Mouse (Mus musculus): ENCODE measurements around the gene Ptprq. TPM values are rescaled to one million over a fixed set of nuclear protein-coding genes. Genes with fewer than 3 reads are reported as not detected.

The Ptprq gene
- polyA plus RNA-seq, 1 experiment = 0.10 TPM

DNA sequence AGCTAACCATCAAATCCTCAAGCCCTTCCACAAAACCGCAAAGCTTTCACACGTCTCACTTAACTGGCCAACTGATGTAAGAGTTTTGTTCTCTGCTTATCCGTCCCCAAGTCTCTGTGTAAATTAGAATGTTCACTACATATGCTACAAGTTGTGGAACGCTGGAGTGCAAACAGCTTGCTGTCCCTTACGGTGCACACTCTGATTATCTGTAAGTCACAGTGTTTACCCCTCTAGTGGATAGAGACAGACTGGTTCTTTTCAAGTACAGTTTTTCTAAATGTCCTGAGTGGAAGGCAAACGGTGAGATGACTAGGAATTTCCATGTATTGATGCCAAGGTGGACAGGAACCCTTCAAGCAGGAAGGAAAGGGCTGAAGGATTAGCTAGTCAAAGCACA lies 32.1 kb upstream of the Ptprq start:
- H3K4me3 ChIP-seq = no peak overlapping the region
- H3K79me2 ChIP-seq (ENCODE audit: control insufficient read depth, insufficient read depth) = no peaks in the 10 kb centered on the region
- H3ac ChIP-seq (ENCODE audit: control insufficient read depth, insufficient read length) = no peak overlapping the region
- TF ChIP-seq USF1 (IDR thresholded peaks at IDR 0.05; ENCODE audit: low read depth) (no peak), POLR2A (IDR thresholded peaks at IDR 0.05; ENCODE audit: insufficient read length, low read depth) (no peak), REST (IDR thresholded peaks at IDR 0.05; ENCODE audit: insufficient read depth, insufficient read length) (no peak), E2F4 (IDR thresholded peaks at IDR 0.05; ENCODE audit: insufficient read depth) (no peak), MYOD1 (IDR thresholded peaks at IDR 0.05; ENCODE audit: control insufficient read depth in 1 of 3, insufficient read length in 2 of 3, low read depth in 2 of 3) (no peak), SRF (IDR thresholded peaks at IDR 0.05; ENCODE audit: control insufficient read depth, insufficient read length, low read depth) (no peak)
- H3K4me2 ChIP-seq (ENCODE audit: low read depth) = no peak overlapping the region
- H3K27me3 ChIP-seq (ENCODE audit: control insufficient read depth, insufficient read depth, insufficient read length) = no peaks in the 10 kb centered on the region
- no peaks in the 10 kb centered on the region for H3K36me3 ChIP-seq (ENCODE audit: control insufficient read depth, insufficient read depth)

DNA sequence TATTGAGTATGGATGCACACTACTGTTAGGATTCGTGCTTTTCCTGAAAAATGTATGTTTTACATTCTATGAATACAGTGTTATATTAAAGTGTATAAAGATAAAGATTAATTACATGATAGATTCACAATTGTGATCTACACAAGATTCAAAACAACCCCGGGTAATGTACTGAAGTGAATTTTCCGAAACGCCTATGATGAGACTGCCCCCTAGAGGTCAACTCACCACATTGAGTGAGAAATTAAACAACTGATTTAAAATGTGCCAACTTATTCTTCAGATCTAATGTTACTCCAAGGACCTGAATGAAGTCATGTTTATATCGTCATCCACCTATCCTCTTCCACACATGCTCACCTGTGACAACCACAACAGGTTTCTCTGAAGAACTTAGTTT lies 27.7 kb upstream of the Ptprq start:
- Histone ChIP-seq H3K79me2 (ENCODE audit: control insufficient read depth, insufficient read depth) (no peaks in the 10 kb centered on the region), H3K27me3 (ENCODE audit: control insufficient read depth, insufficient read depth, insufficient read length) (no peaks in the 10 kb centered on the region), H3K36me3 (ENCODE audit: control insufficient read depth, insufficient read depth) (no peaks in the 10 kb centered on the region), H3ac (ENCODE audit: control insufficient read depth, insufficient read length) (no peak overlapping the region), H3K4me2 (ENCODE audit: low read depth) (no peak overlapping the region), H3K4me3 (no peak overlapping the region)
- TF ChIP-seq E2F4 (IDR thresholded peaks at IDR 0.05; ENCODE audit: insufficient read depth) = no peak
- no peak for TF ChIP-seq MAX (IDR thresholded peaks at IDR 0.05; ENCODE audit: low read depth)
- no peak for TF ChIP-seq MYOD1 (IDR thresholded peaks at IDR 0.05; ENCODE audit: control insufficient read depth in 1 of 3, insufficient read length in 2 of 3, low read depth in 2 of 3)
- TF ChIP-seq MYOG (IDR thresholded peaks at IDR 0.05; ENCODE audit: control insufficient read depth in 1 of 3, insufficient read depth in 1 of 3, insufficient read length in 2 of 3, low read depth in 2 of 3) = no peak

DNA sequence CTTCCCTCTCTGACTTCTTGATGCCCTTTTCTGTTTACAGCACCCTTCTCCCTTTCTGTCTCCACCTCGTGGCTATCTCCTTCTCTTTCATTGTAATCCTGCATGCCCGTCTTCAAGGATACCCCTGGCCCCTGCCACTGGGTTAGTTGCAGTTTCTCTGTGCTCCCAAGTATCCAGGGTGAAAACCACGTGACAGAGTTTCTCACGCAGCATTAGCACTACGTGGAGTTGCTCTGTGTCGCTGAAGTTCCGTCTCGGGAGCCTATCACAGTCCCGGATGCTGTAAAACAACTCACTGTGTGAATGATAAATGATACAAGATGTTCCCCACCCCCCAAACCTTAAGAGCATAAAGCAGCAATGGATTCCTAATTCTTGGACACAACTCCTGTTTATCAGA lies 26.9 kb upstream of the Ptprq start:
- TF ChIP-seq USF1 (IDR thresholded peaks at IDR 0.05; ENCODE audit: low read depth) (peak; percentile 16), REST (IDR thresholded peaks at IDR 0.05; ENCODE audit: insufficient read depth, insufficient read length) (no peak)
- Histone ChIP-seq H3K36me3 (ENCODE audit: control insufficient read depth, insufficient read depth) (no peaks in the 10 kb centered on the region), H3K27me3 (ENCODE audit: control insufficient read depth, insufficient read depth, insufficient read length) (no peaks in the 10 kb centered on the region), H3ac (ENCODE audit: control insufficient read depth, insufficient read length) (no peak overlapping the region), H3K79me2 (ENCODE audit: control insufficient read depth, insufficient read depth) (no peaks in the 10 kb centered on the region), H3K4me3 (no peak overlapping the region), H3K4me2 (ENCODE audit: low read depth) (peak overlapping the region; percentile 37)

DNA sequence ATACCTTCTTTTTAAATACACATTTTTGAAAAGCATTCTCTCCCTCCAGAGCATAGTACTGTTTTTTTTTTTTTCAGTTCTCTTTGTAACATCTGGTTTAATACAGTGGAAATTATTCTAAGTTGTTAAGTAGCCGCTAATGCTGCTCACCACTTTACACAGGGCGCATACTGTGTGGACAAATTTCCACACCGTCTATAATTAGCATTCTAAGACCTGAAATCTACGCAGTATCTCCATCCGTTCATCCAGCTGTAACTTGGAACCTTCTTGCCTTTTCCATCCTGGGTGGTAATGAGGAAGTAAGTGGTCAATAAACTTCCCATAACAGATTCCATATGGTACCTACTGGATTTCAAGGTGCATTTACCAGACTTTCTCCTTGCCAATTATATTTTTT lies 20.0 kb upstream of the Ptprq start:
- Histone ChIP-seq H3K27me3 (ENCODE audit: control insufficient read depth, insufficient read depth, insufficient read length) (no peaks in the 10 kb centered on the region), H3K36me3 (ENCODE audit: control insufficient read depth, insufficient read depth) (no peaks in the 10 kb centered on the region), H3K79me2 (ENCODE audit: control insufficient read depth, insufficient read depth) (no peaks in the 10 kb centered on the region), H3K4me3 (no peak overlapping the region), H3K4me2 (ENCODE audit: low read depth) (no peak overlapping the region), H3ac (ENCODE audit: control insufficient read depth, insufficient read length) (no peak overlapping the region)
- TF ChIP-seq TCF12 (IDR thresholded peaks at IDR 0.05; ENCODE audit: insufficient read depth, poor library complexity, severe bottlenecking) = no peak
- no peak for TF ChIP-seq TCF3 (IDR thresholded peaks at IDR 0.05; ENCODE audit: insufficient read length, low read depth)
- TF ChIP-seq MAX (IDR thresholded peaks at IDR 0.05; ENCODE audit: low read depth) = no peak

DNA sequence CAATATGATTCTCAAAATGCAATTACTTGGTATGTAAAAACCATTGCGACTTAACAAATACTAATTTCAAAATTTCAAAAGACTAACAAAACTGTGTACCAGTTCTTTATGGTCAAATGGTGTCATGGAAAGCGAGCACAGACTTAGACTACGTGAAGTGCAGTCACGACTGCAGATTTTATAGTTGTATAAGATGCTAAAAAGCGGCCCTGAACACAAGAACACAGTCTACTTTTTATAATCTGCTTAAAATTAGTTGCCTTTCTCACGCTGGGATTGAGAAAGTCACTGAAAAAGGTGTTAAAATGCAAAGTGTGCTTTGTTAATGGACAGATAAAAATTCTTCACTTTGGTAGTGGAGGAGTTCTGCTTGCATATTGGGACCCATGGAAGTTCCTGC lies 17.9 kb upstream of the Ptprq start:
- no peaks in the 10 kb centered on the region for H3K36me3 ChIP-seq (ENCODE audit: control insufficient read depth, insufficient read depth)
- H3K27me3 ChIP-seq (ENCODE audit: control insufficient read depth, insufficient read depth, insufficient read length) = no peaks in the 10 kb centered on the region
- no peak for TF ChIP-seq E2F4 (IDR thresholded peaks at IDR 0.05; ENCODE audit: insufficient read depth)
- no peak for TF ChIP-seq CEBPB (IDR thresholded peaks at IDR 0.05; ENCODE audit: insufficient read depth, poor library complexity, severe bottlenecking)
- no peak for TF ChIP-seq MAX (IDR thresholded peaks at IDR 0.05; ENCODE audit: low read depth)
- TF ChIP-seq TCF12 (IDR thresholded peaks at IDR 0.05; ENCODE audit: insufficient read depth, poor library complexity, severe bottlenecking) = no peak
- no peak for TF ChIP-seq USF1 (IDR thresholded peaks at IDR 0.05; ENCODE audit: low read depth)
- no peak for TF ChIP-seq TCF3 (IDR thresholded peaks at IDR 0.05; ENCODE audit: insufficient read length, low read depth)
- no peak for TF ChIP-seq REST (IDR thresholded peaks at IDR 0.05; ENCODE audit: insufficient read depth, insufficient read length)
- TF ChIP-seq SRF (IDR thresholded peaks at IDR 0.05; ENCODE audit: control insufficient read depth, insufficient read length, low read depth) = no peak
- TF ChIP-seq POLR2AphosphoS2 (IDR thresholded peaks at IDR 0.05; ENCODE audit: insufficient read length, low read depth) = no peak
- H3K4me2 ChIP-seq (ENCODE audit: low read depth) = no peak overlapping the region
- H3ac ChIP-seq (ENCODE audit: control insufficient read depth, insufficient read length) = no peak overlapping the region
- H3K79me2 ChIP-seq (ENCODE audit: control insufficient read depth, insufficient read depth) = no peaks in the 10 kb centered on the region
- no peak overlapping the region for H3K4me3 ChIP-seq

DNA sequence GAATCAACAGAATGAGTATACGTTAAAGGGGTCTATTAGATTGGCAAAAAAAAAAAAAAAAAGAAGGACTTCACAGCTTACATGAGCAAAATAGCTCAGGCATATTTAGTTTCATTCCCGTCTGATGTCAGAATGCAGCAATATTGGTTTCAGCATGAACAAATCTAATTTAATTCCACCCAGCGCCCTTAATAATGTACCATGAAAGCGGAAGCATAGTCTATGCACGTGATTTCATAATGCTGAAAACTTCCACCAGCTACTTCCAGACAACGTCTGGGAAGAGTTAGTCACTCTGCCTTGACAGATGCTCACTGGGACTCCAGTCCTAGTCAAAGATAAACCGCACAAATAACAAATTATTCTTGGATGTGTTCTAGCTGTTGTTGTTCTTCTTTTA lies 15.6 kb upstream of the Ptprq start:
- no peak overlapping the region for H3K4me3 ChIP-seq
- H3ac ChIP-seq (ENCODE audit: control insufficient read depth, insufficient read length) = no peak overlapping the region
- H3K79me2 ChIP-seq (ENCODE audit: control insufficient read depth, insufficient read depth) = no peaks in the 10 kb centered on the region
- H3K27me3 ChIP-seq (ENCODE audit: control insufficient read depth, insufficient read depth, insufficient read length) = no peaks in the 10 kb centered on the region
- peak overlapping the region; percentile 48 for H3K4me2 ChIP-seq (ENCODE audit: low read depth)
- no peaks in the 10 kb centered on the region for H3K36me3 ChIP-seq (ENCODE audit: control insufficient read depth, insufficient read depth)
- TF ChIP-seq TCF3 (IDR thresholded peaks at IDR 0.05; ENCODE audit: insufficient read length, low read depth) (no peak), SRF (IDR thresholded peaks at IDR 0.05; ENCODE audit: control insufficient read depth, insufficient read length, low read depth) (no peak), POLR2A (IDR thresholded peaks at IDR 0.05; ENCODE audit: insufficient read length, low read depth) (no peak), MYOG (IDR thresholded peaks at IDR 0.05; ENCODE audit: control insufficient read depth in 1 of 3, insufficient read depth in 1 of 3, insufficient read length in 2 of 3, low read depth in 2 of 3) (no peak), REST (IDR thresholded peaks at IDR 0.05; ENCODE audit: insufficient read depth, insufficient read length) (no peak), CEBPB (IDR thresholded peaks at IDR 0.05; ENCODE audit: insufficient read depth, poor library complexity, severe bottlenecking) (no peak), MYOD1 (IDR thresholded peaks at IDR 0.05; ENCODE audit: control insufficient read depth in 1 of 3, insufficient read length in 2 of 3, low read depth in 2 of 3) (no peak), POLR2AphosphoS2 (IDR thresholded peaks at IDR 0.05; ENCODE audit: insufficient read length, low read depth) (no peak), E2F4 (IDR thresholded peaks at IDR 0.05; ENCODE audit: insufficient read depth) (no peak)
